Mouse (Mus musculus) heart, adult 8-10 months (tissue): Measurements from ENCODE around the gene Palld. TPM values are rescaled to one million over a fixed set of nuclear protein-coding genes. Genes with fewer than 3 reads are reported as not detected.
A peak's percentile ranks its signal among the peaks of the same experiment; 100 is the strongest.

Source experiments
- DNase-seq: peaks from one replicate; pipeline ENCODE4 v3.0.0; 2022; ENCODE audit warnings: low spot score
- total RNA-seq, 4 experiments: library from RNA; stranded (reverse); gene quantifications; 2 replicates each; pipeline ENCODE4 v1.2.4; 2022

Gene Palld
- total RNA-seq, 4 experiments from 2014 or later, result 172 to 203 (median 189) TPM

- no peak for DNase-seq
These were observed 171.8 kb downstream of the Palld start for GRCm38 (mm10) chr8:61730669-61731068.

GRCm38 (mm10) chr8:61725306-61726017 lies 177.0 kb downstream of the Palld start:
- no peak for DNase-seq

DNA sequence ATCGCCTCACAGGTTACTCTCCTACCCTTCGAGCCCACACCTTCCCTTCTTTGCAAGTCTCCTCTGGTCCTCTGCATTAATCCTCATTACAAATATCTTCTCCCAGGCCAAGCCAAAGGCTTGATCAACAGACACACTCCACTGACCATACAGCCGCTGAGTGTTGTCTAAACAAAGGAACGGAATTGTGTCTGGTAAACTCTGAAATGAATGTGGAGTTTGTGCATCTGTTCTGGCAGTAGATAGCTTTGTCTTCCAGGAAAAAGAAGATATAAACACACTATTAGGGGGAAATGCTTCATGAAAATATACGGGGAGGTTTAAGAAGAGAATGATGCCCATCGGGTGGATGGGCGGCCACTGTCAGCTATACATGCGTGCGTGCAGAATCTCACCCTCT lies 180.3 kb downstream of the Palld start:
- no peak for DNase-seq

DNA sequence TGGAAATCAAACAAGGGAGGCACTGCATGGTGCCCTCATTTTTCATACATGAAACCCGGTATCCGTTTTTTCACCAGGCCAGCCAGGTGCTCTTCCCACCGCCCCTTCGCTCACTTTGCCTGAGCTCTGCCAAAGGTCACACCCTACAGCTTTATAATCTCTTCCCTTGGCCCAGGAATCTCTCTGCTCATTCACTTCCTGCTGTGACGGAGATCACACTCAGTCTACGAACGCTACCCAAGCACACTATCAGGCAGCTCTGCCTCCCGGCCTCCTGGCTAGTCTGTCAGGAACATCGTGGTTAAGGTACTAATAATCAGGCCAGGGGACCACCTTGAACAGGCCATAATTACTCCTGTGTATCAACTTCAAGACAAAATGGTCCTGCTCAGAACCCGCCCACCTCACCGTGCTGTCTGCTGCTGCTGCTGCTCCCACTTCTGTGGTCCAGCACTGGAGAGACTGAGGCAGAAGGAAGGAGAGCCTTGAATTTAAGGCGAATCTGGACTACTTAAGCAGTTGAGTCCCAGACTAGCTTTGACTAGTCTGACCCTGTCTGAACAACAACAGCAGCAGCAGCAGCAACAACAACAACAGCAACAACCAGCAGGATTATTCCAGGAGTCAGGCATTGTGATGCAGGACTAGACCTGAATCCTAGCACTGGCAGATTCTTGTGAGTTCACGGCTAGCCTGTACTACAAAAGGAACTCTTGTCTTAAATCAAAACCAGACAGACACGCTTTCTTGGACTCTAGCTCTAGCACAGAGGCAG lies 187.0 kb downstream of the Palld start:
- no peak for DNase-seq

- no peak for DNase-seq
These were observed 188.1 kb downstream of the Palld start for GRCm38 (mm10) chr8:61714293-61714831.

- no peak for DNase-seq
These were observed 189.1 kb downstream of the Palld start for GRCm38 (mm10) chr8:61713195-61713990.

DNA sequence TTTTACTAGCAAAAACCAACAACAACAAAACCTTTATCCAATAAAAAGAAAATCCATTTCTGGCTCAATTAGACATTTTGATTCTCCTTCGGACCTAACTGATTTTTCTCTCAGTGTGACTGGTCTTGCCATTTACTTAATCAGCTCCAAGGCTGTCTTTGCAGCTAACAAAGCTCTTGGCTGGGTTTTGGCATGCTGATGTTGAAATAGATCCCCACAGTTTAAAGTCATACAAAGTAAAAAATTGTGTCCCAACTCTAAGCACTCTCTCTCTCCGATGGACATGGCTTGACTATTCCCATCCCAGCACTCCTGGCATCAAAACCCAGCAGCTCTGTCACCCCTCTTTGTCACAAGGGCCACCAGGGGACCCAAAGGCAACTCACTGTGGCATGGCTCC lies 190.1 kb downstream of the Palld start:
- DNase-seq, result no peak

- DNase-seq, result peak; percentile 31
These were observed 193.7 kb downstream of the Palld start for GRCm38 (mm10) chr8:61708586-61709305.

DNA sequence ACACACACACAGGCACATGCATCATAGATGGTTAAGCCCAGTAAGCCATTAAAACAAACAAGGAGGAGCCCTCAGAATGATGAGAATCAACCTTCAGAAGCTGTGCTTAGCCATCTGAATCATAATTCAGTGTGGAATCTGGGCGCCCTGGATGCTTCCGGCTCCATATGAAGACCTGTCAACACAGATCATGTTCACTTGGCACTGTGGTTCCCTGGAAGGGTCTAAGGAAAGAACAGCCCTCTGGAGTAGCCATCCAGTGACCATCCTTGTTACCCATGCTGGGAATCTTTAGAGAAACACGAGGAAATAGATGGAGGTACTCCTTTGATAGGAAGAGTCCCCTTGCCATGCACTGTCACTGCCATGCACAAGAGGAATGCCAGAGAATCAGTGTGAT lies 197.0 kb downstream of the Palld start:
- no peak for DNase-seq

GRCm38 (mm10) chr8:61702122-61702521 lies 200.4 kb downstream of the Palld start:
- DNase-seq, result no peak

DNA sequence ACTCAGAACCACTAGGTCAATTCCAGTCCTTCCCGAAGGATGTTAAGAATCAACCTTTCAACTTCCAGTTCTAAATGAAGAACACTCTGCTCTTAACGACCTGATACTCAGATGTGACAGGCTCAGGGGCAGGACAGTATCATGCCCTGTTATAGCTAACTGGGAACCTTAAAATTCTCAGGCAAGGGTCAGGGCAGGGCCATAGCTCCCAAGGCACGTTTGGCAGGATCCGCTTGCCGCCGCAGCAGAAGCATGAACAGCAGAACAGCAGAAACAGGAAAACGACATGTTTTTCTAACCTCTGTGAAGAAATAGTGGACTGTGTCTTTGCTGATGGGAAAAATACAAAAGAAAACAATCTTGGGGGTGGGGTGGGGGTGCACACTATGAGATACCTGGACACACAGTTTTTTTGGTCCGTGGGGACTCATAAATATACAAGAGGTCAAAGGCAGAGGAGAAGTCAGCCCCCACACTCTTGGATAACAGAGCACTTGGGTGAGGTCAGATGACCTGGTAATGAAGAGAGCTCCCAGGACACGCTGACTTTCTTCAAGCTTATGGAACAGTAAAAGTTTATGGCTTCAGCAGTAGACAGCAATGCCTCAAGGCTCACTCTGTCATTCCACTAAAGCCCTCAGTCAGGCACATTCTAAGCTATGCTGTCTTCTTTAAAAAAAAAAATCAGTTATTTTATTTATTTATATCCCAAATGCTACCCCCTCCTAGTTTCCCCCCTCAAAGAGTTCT lies 201.4 kb downstream of the Palld start:
- DNase-seq, result no peak

DNA sequence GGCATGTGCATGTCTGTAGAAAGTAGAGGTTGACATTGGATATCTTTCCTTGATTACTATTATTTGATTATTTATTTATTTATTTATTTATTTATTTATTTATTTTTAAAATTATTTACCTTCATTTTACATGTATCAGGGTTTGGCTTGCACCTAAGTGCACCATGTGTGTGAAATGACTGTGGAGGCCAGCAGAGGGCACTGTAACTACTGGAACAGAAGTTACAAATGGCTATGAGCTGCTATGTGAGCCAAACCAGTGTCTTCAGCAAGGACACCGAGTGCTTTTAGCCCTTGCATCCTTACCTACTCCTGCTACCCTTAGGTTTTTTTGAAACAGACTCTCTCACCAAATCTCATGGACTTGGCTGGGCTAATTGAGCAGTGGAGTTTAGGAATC lies 202.2 kb downstream of the Palld start:
- DNase-seq, result no peak

DNA sequence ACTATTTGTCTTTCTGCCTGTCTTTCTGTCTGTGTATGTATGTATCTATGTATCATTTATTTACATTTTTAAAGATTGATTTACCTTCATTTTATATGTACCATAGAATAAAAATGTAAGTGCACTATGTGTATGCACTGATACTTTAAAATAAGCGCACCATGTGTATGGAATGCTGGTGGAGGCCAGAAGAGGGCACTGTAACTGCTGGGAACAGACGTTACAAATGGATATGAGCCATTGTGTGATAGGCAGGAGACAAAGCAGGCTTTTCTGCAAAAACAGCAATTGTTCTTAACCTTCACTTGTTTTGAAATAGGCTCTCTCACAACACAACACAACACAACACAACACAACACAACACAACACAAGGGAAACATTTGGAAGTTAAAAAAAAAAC lies 203.5 kb downstream of the Palld start:
- DNase-seq, result no peak

- no peak for DNase-seq
These were observed 204.6 kb downstream of the Palld start for GRCm38 (mm10) chr8:61697728-61698385.

- DNase-seq, result no peak
These were observed 205.5 kb downstream of the Palld start for GRCm38 (mm10) chr8:61696846-61697455.

DNA sequence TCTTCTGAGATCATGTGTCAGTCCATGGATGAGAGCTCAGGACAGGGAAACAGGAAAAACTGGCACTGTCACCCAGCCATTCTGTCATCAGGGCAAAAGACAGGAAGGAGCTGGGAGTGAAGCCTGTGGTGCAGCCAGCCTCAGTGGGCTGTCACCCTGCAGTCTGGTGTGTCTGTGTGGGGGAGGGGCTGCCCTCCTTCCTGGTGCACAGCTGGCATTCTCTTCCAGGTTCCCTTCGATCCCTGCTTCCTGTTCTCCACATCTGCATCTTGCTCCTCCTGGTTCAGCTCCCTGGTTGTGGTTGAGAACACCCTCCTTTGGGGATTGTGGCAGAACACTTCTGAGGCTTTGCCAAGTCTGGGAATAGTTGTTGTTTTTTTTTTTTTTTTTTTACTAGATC lies 207.1 kb downstream of the Palld start:
- DNase-seq, result no peak

DNA sequence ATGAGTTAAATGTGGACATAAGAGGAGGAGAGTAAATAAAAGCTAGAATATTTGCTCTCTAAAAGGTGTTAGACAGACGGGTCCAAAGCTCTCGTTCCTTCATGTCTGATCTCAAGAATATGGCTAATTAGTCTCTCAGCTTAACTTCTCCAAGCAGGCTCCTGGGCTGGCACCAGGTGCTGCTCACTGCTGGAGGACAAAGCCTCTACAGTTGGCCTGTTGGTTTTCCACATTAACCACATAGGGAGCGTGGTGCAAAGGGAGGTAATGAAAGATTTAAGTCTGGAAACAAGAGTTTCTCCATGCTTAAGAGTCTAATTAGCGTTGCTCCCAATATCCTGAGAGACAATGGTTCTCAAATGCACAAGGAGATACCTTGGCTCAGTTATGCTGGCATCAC lies 209.6 kb downstream of the Palld start:
- no peak for DNase-seq

DNA sequence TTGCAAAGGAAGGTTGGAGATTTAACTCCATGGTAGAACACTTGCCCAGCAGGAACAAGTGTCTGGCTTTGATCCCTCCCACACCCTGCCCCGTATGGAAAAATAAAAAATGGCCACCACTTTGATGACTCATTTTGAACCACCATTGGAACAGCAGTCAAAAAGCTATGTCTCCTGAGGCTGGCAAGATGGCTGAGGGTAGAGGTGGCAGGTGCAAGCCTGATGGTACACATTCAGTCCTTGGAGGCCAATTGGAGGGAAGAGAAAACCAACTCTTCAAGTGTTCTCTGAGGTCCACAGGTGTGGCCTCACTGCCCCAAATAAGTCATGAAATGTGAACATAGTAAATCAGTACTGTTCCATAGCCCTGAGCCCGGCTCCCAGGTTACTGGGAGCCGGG lies 210.4 kb downstream of the Palld start:
- DNase-seq, result no peak

GRCm38 (mm10) chr8:61691391-61691790 lies 211.1 kb downstream of the Palld start:
- no peak for DNase-seq

DNA sequence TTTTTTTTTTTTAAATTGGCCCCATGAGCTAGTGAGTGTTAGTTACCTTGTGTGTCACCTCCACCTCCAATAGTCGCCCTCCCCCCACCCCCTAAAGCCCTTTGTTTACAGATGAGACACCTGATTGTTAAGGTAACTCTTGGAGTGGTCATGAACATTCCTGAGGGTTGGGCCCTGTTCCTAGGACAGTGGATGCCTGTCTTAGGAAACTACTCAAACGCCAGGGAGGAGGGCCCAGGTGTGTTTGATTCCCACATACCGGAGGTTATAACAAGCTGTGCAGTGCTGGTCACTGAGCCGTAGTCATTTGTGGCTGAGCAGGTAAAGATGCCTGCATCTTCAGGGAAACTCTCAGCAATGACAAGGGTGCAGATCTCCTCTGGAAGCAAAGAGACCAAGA lies 215.4 kb downstream of the Palld start:
- no peak for DNase-seq
